Mouse (Mus musculus) right cerebral cortex, postnatal 10 days (tissue): Measurements from ENCODE around the gene Rfx7.
A peak's percentile ranks its signal among the peaks of the same experiment; 100 is the strongest.

Source experiments
- DNase-seq, 2 experiments: peaks; one replicate each; pipeline ENCODE4 v3.0.0; 2021; ENCODE audit warnings: low spot score in 2 of 2

Rfx7 gene

DNA sequence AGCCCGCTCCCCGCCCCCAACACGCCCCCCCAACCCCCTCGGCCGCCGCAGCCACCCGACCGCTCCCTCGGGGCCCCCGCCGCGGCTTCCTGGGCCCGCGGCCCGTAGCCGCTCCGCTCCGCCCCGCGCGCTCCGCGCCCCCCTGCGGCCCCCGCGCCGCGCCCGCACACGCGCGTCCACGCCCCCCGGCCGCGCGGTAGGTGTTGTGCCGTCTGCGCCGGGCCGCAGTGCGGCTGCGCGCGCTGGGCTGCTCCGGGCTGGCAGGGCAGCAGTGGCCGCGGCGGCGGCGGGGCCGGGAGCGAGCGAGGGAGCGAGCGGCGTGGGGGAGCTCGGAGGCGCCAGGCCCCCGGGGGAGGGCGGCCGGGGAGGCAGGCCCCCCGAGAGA lies at the start of gene Rfx7:
Gene Rfx7, plus strand, starts transcription at position 245 of the 385 bp plus-strand sequence.
- DNase-seq = peak; percentile 89

DNA sequence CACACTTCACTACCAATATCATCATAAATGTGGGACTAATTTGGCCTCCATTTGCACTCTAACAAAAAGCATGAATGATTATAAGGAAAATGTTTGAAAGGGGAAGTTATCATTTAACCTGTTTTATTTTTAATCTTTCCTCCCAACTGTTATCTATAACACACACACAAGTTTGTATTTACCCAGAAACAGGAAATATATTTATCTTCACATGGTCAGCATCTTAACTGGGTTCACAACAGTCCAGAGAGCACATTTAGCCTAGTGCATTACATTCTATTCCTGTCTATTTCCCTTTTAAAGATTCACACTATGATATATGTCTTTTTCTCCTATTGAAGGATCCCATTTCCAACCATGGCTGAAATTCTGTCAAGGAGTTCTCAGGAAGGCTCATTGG lies 43.5 kb upstream of the Rfx7 start:
- DNase-seq = no peak

GRCm38 (mm10) chr9:72489131-72489530 lies 42.9 kb upstream of the Rfx7 start:
- no peak for DNase-seq

GRCm38 (mm10) chr9:72491559-72492193 lies 40.4 kb upstream of the Rfx7 start:
- peak; percentile 94 for DNase-seq

DNA sequence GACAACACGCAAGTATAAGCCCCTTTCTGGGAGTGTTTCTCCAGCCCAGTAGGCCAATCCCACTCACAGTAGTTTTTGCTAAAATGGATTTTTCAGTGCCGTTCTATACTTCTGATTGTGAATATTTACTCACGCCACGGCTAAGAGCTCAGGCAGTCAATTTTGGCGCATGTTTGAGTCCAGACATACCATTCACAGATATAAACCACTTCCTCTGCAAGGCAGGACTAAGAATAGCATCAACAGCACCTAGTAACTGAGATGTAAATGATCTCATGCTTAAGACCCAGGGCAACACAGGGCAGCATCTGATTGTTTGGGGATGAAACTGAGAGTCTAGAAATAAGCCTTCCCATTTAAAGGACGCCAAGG lies 39.9 kb upstream of the Rfx7 start, which contains the start of gene Tex9:
Gene Tex9, minus strand, starts transcription at position 19 of the 372 bp plus-strand sequence.
- no peak for DNase-seq

GRCm38 (mm10) chr9:72493465-72493864 lies 38.6 kb upstream of the Rfx7 start:
- DNase-seq = no peak

- DNase-seq = no peak
Measured at GRCm38 (mm10) chr9:72493984-72494685, 37.9 kb upstream of the Rfx7 start.

DNA sequence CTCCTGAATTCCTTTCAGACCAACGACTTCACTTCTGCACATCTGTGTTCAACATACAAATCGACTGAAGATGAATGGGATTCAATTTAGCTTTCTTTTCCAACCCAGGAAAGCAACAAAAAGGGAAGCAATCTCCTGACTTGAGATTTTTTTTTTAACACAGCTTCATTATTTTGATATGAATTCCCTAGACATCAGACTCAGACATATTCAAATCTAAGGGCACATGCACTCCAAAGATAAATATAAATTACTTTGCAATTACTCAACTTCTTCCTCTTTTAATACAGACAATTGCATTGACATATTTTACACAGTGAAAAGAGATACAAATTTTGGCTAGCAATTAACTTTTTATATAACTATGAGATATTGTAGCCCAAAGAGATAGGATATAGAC lies 35.3 kb upstream of the Rfx7 start:
- no peak for DNase-seq

DNA sequence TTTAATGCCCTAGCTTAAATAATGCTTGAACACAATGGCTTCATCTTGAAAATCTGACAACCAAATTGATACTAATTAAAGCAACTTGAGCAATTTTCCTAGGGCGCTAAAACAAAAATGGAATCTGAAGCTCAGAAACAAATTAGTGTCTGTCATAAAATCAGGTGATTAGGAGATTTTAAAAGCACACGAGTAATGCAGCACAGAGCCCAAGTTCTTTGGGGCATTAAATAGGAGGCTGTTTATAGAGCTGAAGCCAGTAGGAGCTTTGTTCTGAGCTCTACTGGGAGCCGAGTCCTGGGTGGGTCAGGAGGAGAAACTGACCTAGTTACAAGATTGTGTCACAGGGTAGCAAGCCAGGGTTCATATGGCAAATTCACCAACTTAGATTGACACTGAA lies 34.9 kb upstream of the Rfx7 start:
- no peak for DNase-seq

GRCm38 (mm10) chr9:72512229-72512981 lies 19.6 kb upstream of the Rfx7 start:
- peak; percentile 23 to 32 for DNase-seq

DNA sequence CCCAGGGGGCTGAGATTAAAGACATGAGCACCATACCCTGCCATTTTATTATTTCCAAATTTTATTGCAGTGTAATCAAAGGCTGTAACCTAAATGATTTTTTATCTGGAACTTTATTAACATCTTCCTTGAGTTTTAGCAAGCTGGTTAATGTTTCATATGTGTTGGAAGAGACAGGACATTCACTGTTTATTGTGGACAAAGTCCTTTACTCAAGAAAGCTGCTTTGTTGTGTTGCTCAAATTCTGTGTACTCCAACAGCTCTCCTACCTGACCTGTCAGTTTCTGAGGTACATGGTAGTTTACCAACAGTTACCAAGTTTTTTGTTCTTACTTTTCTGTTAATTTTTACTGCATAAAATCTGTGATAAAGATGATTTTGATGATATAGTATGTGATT lies 16.7 kb upstream of the Rfx7 start:
- DNase-seq = no peak

GRCm38 (mm10) chr9:72519246-72519645 lies 12.8 kb upstream of the Rfx7 start:
- DNase-seq = no peak

GRCm38 (mm10) chr9:72520849-72521248 lies 11.2 kb upstream of the Rfx7 start:
- DNase-seq = no peak

GRCm38 (mm10) chr9:72526091-72526490 lies 5.9 kb upstream of the Rfx7 start:
- no peak for DNase-seq

- DNase-seq = peak; percentile 88 to 90
Measured at GRCm38 (mm10) chr9:72530237-72530636, 1.8 kb upstream of the Rfx7 start.

- DNase-seq = peak in 1 of 2 experiments; percentile 49
Measured at GRCm38 (mm10) chr9:72530824-72531223, 1.2 kb upstream of the Rfx7 start.

GRCm38 (mm10) chr9:72531291-72531995 lies 597 bp upstream of the Rfx7 start:
- DNase-seq = peak; percentile 94 to 96

- DNase-seq = peak; percentile 73 to 75
Measured at GRCm38 (mm10) chr9:72532381-72533088, 495 bp downstream of the Rfx7 start.

DNA sequence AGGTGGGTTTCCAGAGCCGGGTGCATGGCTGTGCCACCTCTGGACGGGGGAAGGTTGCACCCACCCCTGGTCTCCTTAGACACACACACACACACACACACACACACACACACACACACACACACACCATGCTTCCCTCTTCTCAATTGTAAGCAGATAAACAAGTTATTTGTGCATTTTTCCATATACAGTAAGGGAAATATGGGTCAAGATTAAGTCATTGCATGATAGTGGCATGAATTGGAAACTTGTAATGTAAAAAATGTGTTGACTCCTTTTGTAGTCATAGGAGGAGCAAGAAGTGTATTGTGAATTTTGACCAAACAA lies 1.0 kb downstream of the Rfx7 start:
- DNase-seq = no peak

DNA sequence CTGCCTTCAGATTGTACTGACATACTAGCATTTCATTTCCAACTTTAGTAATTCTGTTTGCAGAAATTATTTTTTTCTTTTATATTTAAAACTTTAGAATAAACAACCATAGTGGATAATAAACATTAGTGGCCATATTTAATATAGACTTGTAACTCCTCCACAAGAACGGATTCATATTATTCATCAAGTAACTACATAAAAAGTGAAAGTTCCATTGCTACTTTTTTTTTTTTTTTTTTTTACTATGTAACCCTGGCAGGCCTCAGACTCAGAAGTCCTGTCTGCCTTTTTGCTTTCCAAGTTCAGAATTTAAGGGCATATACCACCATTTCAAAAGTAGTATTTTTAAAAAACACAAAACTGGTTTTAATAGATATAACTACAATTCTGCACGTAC lies 2.9 kb downstream of the Rfx7 start:
- DNase-seq = no peak

DNA sequence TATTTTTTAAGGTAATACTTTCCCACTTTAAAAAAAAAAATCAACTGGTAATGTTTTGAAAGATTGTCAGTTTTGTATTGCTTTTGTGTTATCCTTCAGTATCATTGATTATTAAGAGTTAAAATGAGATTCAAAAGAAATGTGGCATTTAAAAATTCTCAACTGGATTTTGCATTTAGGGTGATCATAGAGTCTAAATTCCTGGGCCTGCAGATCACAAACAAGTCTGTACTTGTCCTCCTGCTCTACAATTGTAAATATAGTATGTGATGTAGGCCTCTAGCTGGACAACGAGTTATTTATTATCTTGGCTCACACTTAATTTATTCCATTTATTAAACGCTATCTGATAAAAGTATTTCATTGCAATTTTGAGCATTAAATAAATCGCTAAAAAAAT lies 3.4 kb downstream of the Rfx7 start:
- DNase-seq = no peak

GRCm38 (mm10) chr9:72537086-72537485 lies 5.0 kb downstream of the Rfx7 start:
- no peak for DNase-seq
